Mouse (Mus musculus) neutrophil, adult 5-6 weeks (primary cell): ENCODE data around the gene Ficd. TPM values are rescaled to one million over a fixed set of nuclear protein-coding genes. Genes with fewer than 3 reads are reported as not detected.

ENCODE experiments used
- ATAC-seq: fragments of 151-379, 151-347 bp; 2 replicates; pipeline ENCODE4 v1.8.0; 2017; ENCODE audit warnings: mild to moderate bottlenecking, moderate TSS enrichment; ENCODE audit not compliant: insufficient number of reproducible peaks, poor library complexity, low FRiP score, severe bottlenecking; ENCODE audit errors: extremely low read depth
- total RNA-seq: library from RNA; stranded (forward); fragments of 200-1000 nt; gene quantifications from 2 replicates; pipeline ENCODE4 v1.2.3, GENCODE M21; 2017

Gene Ficd
- total RNA-seq, 1 experiment from 2014 or later, result 3.6 TPM

DNA sequence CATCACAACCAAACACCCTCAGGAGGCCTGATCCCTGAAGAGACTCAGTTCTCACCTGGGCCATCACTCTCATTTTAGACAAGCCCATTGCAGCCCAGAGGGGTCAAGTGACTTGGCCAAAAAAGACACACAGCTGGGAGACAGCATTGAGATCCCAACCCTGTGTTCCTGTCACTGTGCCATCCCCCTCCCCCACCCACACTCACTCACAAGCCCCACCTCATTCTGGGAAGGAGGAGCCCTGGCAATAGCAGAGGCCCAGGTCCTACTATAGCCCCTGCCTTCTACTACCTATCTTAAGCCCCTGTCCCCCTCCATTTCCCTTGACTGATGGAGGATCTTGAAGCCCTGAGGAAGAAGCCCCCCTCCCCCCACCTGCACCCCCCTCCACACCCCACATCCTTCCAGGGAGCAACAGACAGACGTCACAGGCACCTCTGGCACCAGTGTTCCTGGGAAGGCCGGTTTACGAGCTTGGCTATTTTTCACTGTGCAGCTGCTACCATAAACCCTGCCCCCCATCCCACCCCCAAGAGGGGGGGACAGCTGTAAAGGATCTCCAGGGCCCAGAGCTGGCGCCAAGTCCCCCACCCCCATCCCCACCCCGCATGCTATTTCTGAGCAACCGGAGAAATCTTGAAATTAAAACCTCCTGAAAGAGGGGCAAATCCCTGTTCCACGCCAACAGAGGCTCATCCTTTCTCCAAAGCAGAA is 53.6 kb downstream of the Ficd start:
- ATAC-seq, result no peak

Other genes with a start within 250 kb of the Ficd start
- gene Wscd2, start 245.5 kb upstream of the Ficd start, total RNA-seq, result 0.74 and 1.0 TPM in 2 replicates
- gene Cmklr1, start 85.4 kb upstream of the Ficd start, total RNA-seq, result 0.49 and 0.58 TPM in 2 replicates
- gene 1700069L16Rik, start 11.0 kb upstream of the Ficd start, total RNA-seq, result not detected in 2 replicates
- gene Sart3, start 36.7 kb downstream of the Ficd start, total RNA-seq, result 46.8 and 50.5 TPM in 2 replicates
- 162 and 184 TPM in 2 replicates for gene Iscu, start 36.9 kb downstream of the Ficd start, total RNA-seq
- gene Tmem119, start 64.7 kb downstream of the Ficd start, total RNA-seq, result 0.23 TPM in 1 of 2 replicates, not detected in the other
- 568 and 590 TPM in 2 replicates for gene Selplg, start 96.8 kb downstream of the Ficd start, total RNA-seq
- 76.9 and 78.5 TPM in 2 replicates for gene Coro1c, start 173.0 kb downstream of the Ficd start, total RNA-seq